Mouse (Mus musculus): ENCODE measurements around the gene Gm5617.

GRCm38 (mm10) chr9:48532730-48533129, 37.5 kb downstream of the Gm5617 start:
- TF ChIP-seq TCF12 (IDR thresholded peaks at IDR 0.05; ENCODE audit: insufficient read depth, poor library complexity, severe bottlenecking) (no peak), MYOG (IDR thresholded peaks at IDR 0.05; ENCODE audit: control insufficient read depth in 1 of 3, insufficient read depth in 1 of 3, insufficient read length in 2 of 3, low read depth in 2 of 3) (no peak), POLR2A (IDR thresholded peaks at IDR 0.05; ENCODE audit: insufficient read length, low read depth) (no peak), POLR2AphosphoS2 (IDR thresholded peaks at IDR 0.05; ENCODE audit: insufficient read length, low read depth) (no peak)
